ENCODE assay signal across 10 mouse cellular contexts in genomic region chr1:92099502-92099901, GRCm38 (mm10).
DNase-seq lines count a peak whose midpoint lies in the region; ATAC-seq lines count a peak whose summit lies in the region.
"Had no signal": no experiment of that assay in that cellular context is flagged by ENCODE, and none has a peak within 500 bp of the region (broad histone marks: within the 10 kb centered on the region; RNA-seq: fewer than 3 reads in every experiment).

No protein-coding gene starts in this region.

- H3K4me1 ChIP-seq in hindbrain, embryonic 13.5 days (replicated peaks), result peaks cover 17% of the 10 kb centered on the region
- peaks cover 12% of the 10 kb centered on the region; the same call in 1 of the 2 replicates for H3K4me1 ChIP-seq in hindbrain, embryonic 12.5 days
- H3K4me1 ChIP-seq: midbrain, embryonic 15.5 days had no signal

- 72% methylated on average over 4 of the region's 4 CpGs for WGBS in hindbrain, embryonic 13.5 days
- 80% methylated on average over 4 of the region's 4 CpGs for WGBS in hindbrain, embryonic 12.5 days

- intact Hi-C loops in heart, postnatal 10 days (cut with DNase I), result no loop called here

- H3K27me3 ChIP-seq in hindbrain, embryonic 13.5 days, result no peaks in the 10 kb centered on the region
- no peaks in the 10 kb centered on the region for H3K27me3 ChIP-seq in hindbrain, embryonic 12.5 days
- H3K27me3 ChIP-seq: midbrain, embryonic 15.5 days; stomach, embryonic 15.5 days had no signal

- H3K9me3 ChIP-seq in hindbrain, embryonic 13.5 days, result no peaks in the 10 kb centered on the region
- H3K9me3 ChIP-seq in hindbrain, embryonic 12.5 days (replicated peaks), result no peaks in the 10 kb centered on the region
- H3K9me3 ChIP-seq: midbrain, embryonic 15.5 days; stomach, embryonic 15.5 days had no signal

- 0 out of 2 replicates have a peak overlapping the region, but pooled peaks have one; percentile 8 for H3K27ac ChIP-seq in hindbrain, embryonic 13.5 days
- H3K27ac ChIP-seq in hindbrain, embryonic 12.5 days, result no peak overlapping the region
- H3K27ac ChIP-seq: midbrain, embryonic 15.5 days; stomach, embryonic 15.5 days had no signal

- H3K36me3 ChIP-seq in hindbrain, embryonic 13.5 days, result no peaks in the 10 kb centered on the region
- H3K36me3 ChIP-seq in hindbrain, embryonic 12.5 days, result no peaks in the 10 kb centered on the region
- H3K36me3 ChIP-seq: midbrain, embryonic 15.5 days; stomach, embryonic 15.5 days had no signal

- ATAC-seq in hindbrain, embryonic 13.5 days (ENCODE audit: low FRiP score), result no peak
- no peak for ATAC-seq in hindbrain, embryonic 12.5 days (ENCODE audit: low FRiP score)
- ATAC-seq: midbrain, embryonic 15.5 days had no signal

- H3K4me2 ChIP-seq in hindbrain, embryonic 13.5 days, result no peak overlapping the region
- no peak overlapping the region for H3K4me2 ChIP-seq in hindbrain, embryonic 12.5 days (replicated peaks)
- H3K4me2 ChIP-seq: midbrain, embryonic 15.5 days; stomach, embryonic 15.5 days had no signal

- peak; percentile 31 for DNase-seq in urinary bladder, postnatal 14 days (ENCODE audit: low spot score)
- no peak for DNase-seq in urinary bladder, postnatal 25 days (ENCODE audit: low spot score)
- DNase-seq in heart, postnatal 10 days, result peak; percentile 48 to 52
- no peak for DNase-seq in c-Kit-positive CD71-positive TER-119-positive erythroid progenitor cells, embryonic 14.5 days (ENCODE audit: low spot score)
- no peak for DNase-seq in natural killer cell, adult 2 months (ENCODE audit: low spot score in 2 of 2)
- no peak for DNase-seq in thymus, postnatal 25 days

- no peak overlapping the region for H3K9ac ChIP-seq in hindbrain, embryonic 13.5 days
- H3K9ac ChIP-seq in hindbrain, embryonic 12.5 days, result no peak overlapping the region
- H3K9ac ChIP-seq: midbrain, embryonic 15.5 days; stomach, embryonic 15.5 days had no signal

- H3K4me3 ChIP-seq in hindbrain, embryonic 13.5 days, result no peak overlapping the region
- no peak overlapping the region for H3K4me3 ChIP-seq in hindbrain, embryonic 12.5 days
- H3K4me3 ChIP-seq: midbrain, embryonic 15.5 days; stomach, embryonic 15.5 days had no signal

Comparison
In these comparisons a context has a peak if more than half of its experiments do, and no peak if none do; other contexts are left out.
1. DNase-seq: peak in urinary bladder, postnatal 14 days (single experiment) and heart, postnatal 10 days (2 of 2); none in urinary bladder, postnatal 25 days (single experiment), c-Kit-positive CD71-positive TER-119-positive erythroid progenitor cells, embryonic 14.5 days (single experiment), natural killer cell, adult 2 months (0 of 2) and thymus, postnatal 25 days (single experiment).